In the genomic region with DNA sequence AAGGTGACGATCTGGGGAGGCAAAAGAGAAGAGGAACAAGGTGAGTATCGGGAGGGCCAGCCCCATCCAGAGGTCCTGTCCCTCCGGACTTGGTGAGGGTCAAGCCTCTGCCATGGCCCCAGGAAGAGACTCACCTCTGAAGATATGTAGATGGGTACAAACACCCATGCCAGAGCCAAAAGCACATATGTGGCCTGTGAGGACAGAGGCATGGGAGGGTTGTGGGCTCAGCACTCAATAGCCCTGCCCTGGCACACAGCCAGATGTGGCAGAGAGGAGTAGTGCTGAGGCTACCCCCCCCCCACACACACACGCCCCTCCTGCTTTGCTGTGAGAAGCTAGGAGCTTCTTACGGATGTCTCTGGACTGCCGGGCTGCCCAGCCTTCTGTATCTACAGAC, we compare ENCODE assay signal across 10 mouse cellular contexts. TPM values are rescaled to one million over a fixed set of nuclear protein-coding genes. Genes with fewer than 3 reads are reported as not detected.
DNase-seq lines count a peak whose midpoint lies in the region; ATAC-seq lines count a peak whose summit lies in the region.
"Had no signal": no experiment of that assay in that cellular context is flagged by ENCODE, and none has a peak within 500 bp of the region (broad histone marks: within the 10 kb centered on the region; RNA-seq: fewer than 3 reads in every experiment).

No protein-coding gene starts in this region.

- H3K4me3 ChIP-seq in hindbrain, embryonic 15.5 days: no peak overlapping the region
- no peak overlapping the region for H3K4me3 ChIP-seq in hindbrain, embryonic 16.5 days (ENCODE audit: low read length)
- no peak overlapping the region for H3K4me3 ChIP-seq in limb, embryonic 13.5 days
- no peak overlapping the region for H3K4me3 ChIP-seq in limb, embryonic 10.5 days
- H3K4me3 ChIP-seq: heart, embryonic 12.5 days; midbrain, embryonic 12.5 days had no signal

- WGBS in hindbrain, embryonic 15.5 days: 70% methylated on average over 6 of the region's 6 CpGs
- 61% methylated on average over 6 of the region's 6 CpGs for WGBS in hindbrain, embryonic 16.5 days
- 67% methylated on average over 6 of the region's 6 CpGs for WGBS in limb, embryonic 13.5 days
- WGBS in limb, embryonic 10.5 days: 74% methylated on average over 6 of the region's 6 CpGs

- no peaks in the 10 kb centered on the region for H3K9me3 ChIP-seq in hindbrain, embryonic 15.5 days
- H3K9me3 ChIP-seq in hindbrain, embryonic 16.5 days (ENCODE audit: control insufficient read depth, low read length): no peaks in the 10 kb centered on the region
- H3K9me3 ChIP-seq in limb, embryonic 13.5 days: no peaks in the 10 kb centered on the region
- H3K9me3 ChIP-seq in limb, embryonic 10.5 days (replicated peaks): no peaks in the 10 kb centered on the region
- H3K9me3 ChIP-seq: heart, embryonic 12.5 days; midbrain, embryonic 12.5 days had no signal

- H3K27me3 ChIP-seq in hindbrain, embryonic 15.5 days: no peaks in the 10 kb centered on the region
- no peaks in the 10 kb centered on the region for H3K27me3 ChIP-seq in hindbrain, embryonic 16.5 days (replicated peaks; ENCODE audit: control insufficient read depth, insufficient read depth, low read length)
- no peaks in the 10 kb centered on the region for H3K27me3 ChIP-seq in limb, embryonic 13.5 days
- H3K27me3 ChIP-seq in limb, embryonic 10.5 days (ENCODE audit: low read depth, poor library complexity, severe bottlenecking): peaks cover 10% of the 10 kb centered on the region; the same call in 1 of the 2 replicates
- H3K27me3 ChIP-seq: heart, embryonic 12.5 days had no signal

- H3K36me3 ChIP-seq in hindbrain, embryonic 15.5 days: no peaks in the 10 kb centered on the region
- no peaks in the 10 kb centered on the region for H3K36me3 ChIP-seq in hindbrain, embryonic 16.5 days (ENCODE audit: control insufficient read depth, insufficient read depth, low read length)
- no peaks in the 10 kb centered on the region for H3K36me3 ChIP-seq in limb, embryonic 13.5 days
- H3K36me3 ChIP-seq in limb, embryonic 10.5 days: no peaks in the 10 kb centered on the region
- H3K36me3 ChIP-seq: heart, embryonic 12.5 days; midbrain, embryonic 12.5 days had no signal

- H3K9ac ChIP-seq in hindbrain, embryonic 15.5 days: no peak overlapping the region
- no peak overlapping the region for H3K9ac ChIP-seq in hindbrain, embryonic 16.5 days (ENCODE audit: low read depth, low read length)
- no peak overlapping the region for H3K9ac ChIP-seq in limb, embryonic 13.5 days
- H3K9ac ChIP-seq: heart, embryonic 12.5 days; midbrain, embryonic 12.5 days had no signal

- H3K4me2 ChIP-seq in hindbrain, embryonic 15.5 days: no peak overlapping the region
- no peak overlapping the region for H3K4me2 ChIP-seq in hindbrain, embryonic 16.5 days (ENCODE audit: low read length)
- H3K4me2 ChIP-seq in limb, embryonic 13.5 days (replicated peaks): no peak overlapping the region
- H3K4me2 ChIP-seq: heart, embryonic 12.5 days; midbrain, embryonic 12.5 days had no signal

- H3K27ac ChIP-seq in hindbrain, embryonic 15.5 days (replicated peaks): no peak overlapping the region
- no peak overlapping the region for H3K27ac ChIP-seq in hindbrain, embryonic 16.5 days (ENCODE audit: low read depth, low read length)
- no peak overlapping the region for H3K27ac ChIP-seq in limb, embryonic 13.5 days
- no peak overlapping the region for H3K27ac ChIP-seq in limb, embryonic 10.5 days
- H3K27ac ChIP-seq: midbrain, embryonic 12.5 days had no signal

- ATAC-seq in CD4-positive, CD25-positive, alpha-beta regulatory T cell, adult 4 months: no peak
- peak; percentile 35; the same call in 1 of the 2 replicates for ATAC-seq in hindbrain, embryonic 15.5 days (ENCODE audit: low FRiP score, low read depth)
- no peak for ATAC-seq in hindbrain, embryonic 16.5 days
- ATAC-seq in limb, embryonic 13.5 days (ENCODE audit: low FRiP score, low read depth): 0 out of 2 replicates have a peak, but pooled peaks have one; percentile 20

- no peaks in the 10 kb centered on the region for H3K4me1 ChIP-seq in hindbrain, embryonic 15.5 days (replicated peaks)
- H3K4me1 ChIP-seq in hindbrain, embryonic 16.5 days (ENCODE audit: control insufficient read depth, insufficient read depth, low read depth, low read length): no peaks in the 10 kb centered on the region; the same call in 1 of the 2 replicates
- H3K4me1 ChIP-seq in limb, embryonic 13.5 days: no peaks in the 10 kb centered on the region
- H3K4me1 ChIP-seq in limb, embryonic 10.5 days: no peaks in the 10 kb centered on the region
- H3K4me1 ChIP-seq: heart, embryonic 12.5 days; midbrain, embryonic 12.5 days had no signal

- peak; percentile 20 for DNase-seq in CD4-positive, CD25-positive, alpha-beta regulatory T cell, adult 2 months (ENCODE audit: low read depth, low spot score)
- DNase-seq in limb, embryonic 10.5 days (ENCODE audit: low spot score): no peak
- DNase-seq in testis, postnatal 10 days (ENCODE audit: low spot score): peak; percentile 55
- DNase-seq in testis, postnatal 14 days (ENCODE audit: low spot score): no peak

RNA-seq across cellular contexts. Expression of a gene that starts 5.5 kb away (rescaled TPM):
- not detected for polyA plus RNA-seq in CD4-positive, CD25-positive, alpha-beta regulatory T cell, adult 4 months (2017; shearing (Covaris generic))
- polyA plus RNA-seq in hindbrain, embryonic 15.5 days (2015; fragmentation: Nextera tagmentation; extraction: Ambion mirVana): not detected in 2 replicates
- polyA plus RNA-seq in hindbrain, embryonic 16.5 days (2015; fragmentation: Nextera tagmentation; extraction: Ambion mirVana): not detected in 2 replicates
- 0.08 TPM in 1 of 2 replicates, not detected in the other for polyA plus RNA-seq in limb, embryonic 13.5 days (2015; fragmentation: Nextera tagmentation; extraction: Ambion mirVana)
- polyA plus RNA-seq in limb, embryonic 10.5 days (2016; fragmentation: Nextera tagmentation; extraction: Ambion mirVana): 0.08 and 0.11 TPM in 2 replicates
- polyA plus RNA-seq: heart, embryonic 12.5 days; midbrain, embryonic 12.5 days had no signal

RNA-seq across cellular contexts. Expression of a gene that starts 31.2 kb away (rescaled TPM):
- polyA plus RNA-seq in CD4-positive, CD25-positive, alpha-beta regulatory T cell, adult 4 months (2017; shearing (Covaris generic)): under 1 TPM; 0.08 to 0.41 TPM
- 0.24 and 0.31 TPM in 2 replicates for polyA plus RNA-seq in hindbrain, embryonic 15.5 days (2015; fragmentation: Nextera tagmentation; extraction: Ambion mirVana)
- polyA plus RNA-seq in hindbrain, embryonic 16.5 days (2015; fragmentation: Nextera tagmentation; extraction: Ambion mirVana): 0.12 and 0.18 TPM in 2 replicates
- 2.2 and 2.3 TPM in 2 replicates for polyA plus RNA-seq in limb, embryonic 13.5 days (2015; fragmentation: Nextera tagmentation; extraction: Ambion mirVana)
- 2.2 and 2.4 TPM in 2 replicates for polyA plus RNA-seq in limb, embryonic 10.5 days (2016; fragmentation: Nextera tagmentation; extraction: Ambion mirVana)

RNA-seq across cellular contexts. Expression of a gene that starts 46.8 kb away (rescaled TPM):
- polyA plus RNA-seq in CD4-positive, CD25-positive, alpha-beta regulatory T cell, adult 4 months (2017; shearing (Covaris generic)): 10 to 100 TPM; 29.6 to 37.6 TPM
- polyA plus RNA-seq in hindbrain, embryonic 15.5 days (2015; fragmentation: Nextera tagmentation; extraction: Ambion mirVana): 49.7 and 52.0 TPM in 2 replicates
- polyA plus RNA-seq in hindbrain, embryonic 16.5 days (2015; fragmentation: Nextera tagmentation; extraction: Ambion mirVana): 47.7 and 50.2 TPM in 2 replicates
- 29.8 and 34.7 TPM in 2 replicates for polyA plus RNA-seq in limb, embryonic 13.5 days (2015; fragmentation: Nextera tagmentation; extraction: Ambion mirVana)
- polyA plus RNA-seq in limb, embryonic 10.5 days (2016; fragmentation: Nextera tagmentation; extraction: Ambion mirVana): 32.4 and 33.7 TPM in 2 replicates

Comparison
In these comparisons a context has a peak if more than half of its experiments do, and no peak if none do; other contexts are left out.
1. DNase-seq: peak in CD4-positive, CD25-positive, alpha-beta regulatory T cell, adult 2 months (single experiment) and testis, postnatal 10 days (single experiment); none in limb, embryonic 10.5 days (single experiment) and testis, postnatal 14 days (single experiment).
2. ATAC-seq: peak in hindbrain, embryonic 15.5 days (single experiment) and limb, embryonic 13.5 days (single experiment); none in CD4-positive, CD25-positive, alpha-beta regulatory T cell, adult 4 months (single experiment) and hindbrain, embryonic 16.5 days (single experiment).